Mouse (Mus musculus) kidney, adult 11 months (tissue): ENCODE measurements at regions not wholly inside any gene's neighbourhood (a gene's known extent, or its start where the extent isn't known, plus 50 kb on each side); places are given as distances from the start of the nearest gene placed in this dataset.
A peak's percentile ranks its signal among the peaks of the same experiment; 100 is the strongest.

Experiments used
- DNase-seq: peaks from one replicate; pipeline ENCODE4 v3.0.0; 2022

- no peak for DNase-seq
Measured at GRCm38 (mm10) chr9:84296456-84296855, 371.5 kb downstream of the Bckdhb start.

GRCm38 (mm10) chr9:84304398-84304797 is 379.5 kb downstream of the Bckdhb start:
- DNase-seq, result no peak

GRCm38 (mm10) chr9:84318811-84319210 is 393.9 kb downstream of the Bckdhb start:
- DNase-seq, result no peak

GRCm38 (mm10) chr9:84319338-84319737 is 394.4 kb downstream of the Bckdhb start:
- no peak for DNase-seq

- DNase-seq, result no peak
Measured at GRCm38 (mm10) chr9:84323145-84323544, 398.2 kb downstream of the Bckdhb start.

GRCm38 (mm10) chr9:84331083-84331602 is 406.2 kb downstream of the Bckdhb start:
- no peak for DNase-seq

- peak; percentile 9 for DNase-seq
Measured at GRCm38 (mm10) chr9:84343435-84344095, 418.6 kb downstream of the Bckdhb start.

- DNase-seq, result no peak
Measured at GRCm38 (mm10) chr9:84350223-84350622, 425.3 kb downstream of the Bckdhb start.

- DNase-seq, result no peak
Measured at GRCm38 (mm10) chr9:84354409-84354808, 429.5 kb downstream of the Bckdhb start.

- DNase-seq, result no peak
Measured at GRCm38 (mm10) chr9:84356167-84356566, 431.2 kb downstream of the Bckdhb start.

GRCm38 (mm10) chr9:84359879-84360278 is 434.9 kb downstream of the Bckdhb start:
- no peak for DNase-seq

GRCm38 (mm10) chr9:84360484-84360883 is 435.5 kb downstream of the Bckdhb start:
- no peak for DNase-seq

- no peak for DNase-seq
Measured at GRCm38 (mm10) chr9:84363478-84363877, 438.5 kb downstream of the Bckdhb start.

- no peak for DNase-seq
Measured at GRCm38 (mm10) chr9:84369200-84369599, 444.3 kb downstream of the Bckdhb start.

- DNase-seq, result no peak
Measured at GRCm38 (mm10) chr9:84370260-84370659, 445.3 kb downstream of the Bckdhb start.

- no peak for DNase-seq
Measured at GRCm38 (mm10) chr9:84375746-84376145, 450.8 kb downstream of the Bckdhb start.

GRCm38 (mm10) chr9:84376621-84377020 is 451.7 kb downstream of the Bckdhb start:
- DNase-seq, result no peak

GRCm38 (mm10) chr9:84381942-84382341 is 457.0 kb downstream of the Bckdhb start:
- DNase-seq, result no peak

- DNase-seq, result no peak
Measured at GRCm38 (mm10) chr9:84389831-84390230, 464.9 kb downstream of the Bckdhb start.

- DNase-seq, result no peak
Measured at GRCm38 (mm10) chr9:84394536-84395314, 469.8 kb downstream of the Bckdhb start.

- no peak for DNase-seq
Measured at GRCm38 (mm10) chr9:84399481-84399880, 474.5 kb downstream of the Bckdhb start.

GRCm38 (mm10) chr9:84408260-84409203 is 483.6 kb downstream of the Bckdhb start:
- no peak for DNase-seq
